ENCODE assay signal across 10 mouse cellular contexts in the genomic region with DNA sequence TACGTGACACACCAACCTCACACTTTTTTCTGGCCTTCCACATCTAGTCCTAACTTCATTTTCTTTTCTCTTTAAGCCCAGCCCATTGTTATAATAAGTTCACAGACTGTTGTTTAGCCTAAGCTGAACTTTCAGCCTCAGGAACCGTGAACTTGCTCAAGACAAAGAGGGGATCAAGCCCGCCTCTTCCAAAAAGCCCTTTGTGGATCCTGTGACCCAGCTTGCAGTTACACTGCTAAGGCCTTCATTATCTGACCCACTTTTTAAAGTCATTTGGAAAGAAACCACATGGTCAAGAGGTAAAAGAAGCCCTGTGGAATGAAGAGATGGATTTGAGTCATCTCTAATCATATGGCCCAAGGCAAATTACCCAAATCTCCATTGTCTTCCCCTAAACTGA. TPM values are rescaled to one million over a fixed set of nuclear protein-coding genes. Genes with fewer than 3 reads are reported as not detected.
DNase-seq lines count a peak whose midpoint lies in the region; ATAC-seq and TF ChIP-seq lines count a peak whose summit lies in the region.
"Had no signal": no experiment of that assay in that cellular context is flagged by ENCODE, and none has a peak within 500 bp of the region (broad histone marks: within the 10 kb centered on the region; RNA-seq: fewer than 3 reads in every experiment).

No protein-coding gene starts in this region.

- H3K4me3 ChIP-seq in heart, postnatal 0 days (ENCODE audit: low read depth, low read length) = no peak overlapping the region
- no peak overlapping the region for H3K4me3 ChIP-seq in thymus, adult 2 months (ENCODE audit: control insufficient read depth, insufficient read depth, low read length)
- no peak overlapping the region for H3K4me3 ChIP-seq in limb, embryonic 13.5 days
- H3K4me3 ChIP-seq in stomach, postnatal 0 days (ENCODE audit: low read depth, low read length) = no peak overlapping the region

- no peaks in the 10 kb centered on the region for H3K27me3 ChIP-seq in heart, postnatal 0 days (ENCODE audit: control insufficient read depth, insufficient read depth, low read length)
- no peaks in the 10 kb centered on the region for H3K27me3 ChIP-seq in thymus, adult 2 months (ENCODE audit: control insufficient read depth, insufficient read depth, low read length)
- no peaks in the 10 kb centered on the region for H3K27me3 ChIP-seq in limb, embryonic 13.5 days
- H3K27me3 ChIP-seq in stomach, postnatal 0 days (ENCODE audit: control insufficient read depth, insufficient read depth, low read length) = no peaks in the 10 kb centered on the region

- DNase-seq in heart, postnatal 0 days (ENCODE audit: low spot score) = no peak
- no peak for DNase-seq in heart, postnatal 4 days
- no peak for DNase-seq in thymus, adult 2 months
- no peak for DNase-seq in thymus, adult 18-20 months
- DNase-seq in stomach, postnatal 0 days (ENCODE audit: low spot score) = no peak
- no peak for DNase-seq in gastrocnemius, postnatal 25 days
- DNase-seq in lung, postnatal 4 days = no peak
- DNase-seq: thymus, postnatal 25 days had no signal

- peak overlapping the region; percentile 96; the same call in 1 of the 2 replicates for H3K27ac ChIP-seq in heart, postnatal 0 days (ENCODE audit: low read depth)
- H3K27ac ChIP-seq in thymus, adult 2 months (ENCODE audit: control insufficient read depth, insufficient read depth, low read length) = peak overlapping the region; percentile 80
- peak overlapping the region; percentile 98 for H3K27ac ChIP-seq in limb, embryonic 13.5 days
- peak overlapping the region; percentile 98; the same call in 1 of the 2 replicates for H3K27ac ChIP-seq in stomach, postnatal 0 days (replicated peaks)

- H3K4me1 ChIP-seq in heart, postnatal 0 days (ENCODE audit: control insufficient read depth, insufficient read depth) = peaks cover 14% of the 10 kb centered on the region; the same call in 1 of the 2 replicates
- peaks cover 24% of the 10 kb centered on the region for H3K4me1 ChIP-seq in thymus, adult 2 months (replicated peaks; ENCODE audit: control insufficient read depth, insufficient read depth, low read length)
- H3K4me1 ChIP-seq in limb, embryonic 13.5 days = peaks cover 22% of the 10 kb centered on the region
- H3K4me1 ChIP-seq in stomach, postnatal 0 days (replicated peaks; ENCODE audit: control insufficient read depth, insufficient read depth) = peaks cover 3% of the 10 kb centered on the region; the same call in 1 of the 2 replicates

- TF ChIP-seq EP300 in heart, postnatal 0 days (IDR thresholded peaks at IDR 0.05; ENCODE audit: low read depth) = no peak
- no peak for TF ChIP-seq EP300 in stomach, postnatal 0 days (optimal IDR thresholded peaks at IDR 0.05)

- H3K9ac ChIP-seq in heart, postnatal 0 days (replicated peaks; ENCODE audit: low read depth, low read length) = no peak overlapping the region
- H3K9ac ChIP-seq in limb, embryonic 13.5 days = no peak overlapping the region
- H3K9ac ChIP-seq in stomach, postnatal 0 days (ENCODE audit: low read length) = no peak overlapping the region; the same call in 1 of the 2 replicates

- TF ChIP-seq CTCF in heart, postnatal 0 days (IDR thresholded peaks at IDR 0.05; ENCODE audit: low read depth) = no peak
- TF ChIP-seq CTCF in thymus, adult 2 months (IDR thresholded peaks at IDR 0.05; ENCODE audit: borderline replicate concordance, control insufficient read depth, extremely low read depth, insufficient read depth, low read length, poor library complexity) = no peak
- TF ChIP-seq CTCF in stomach, postnatal 0 days (IDR thresholded peaks at IDR 0.05; ENCODE audit: low read depth) = no peak

- WGBS in heart, postnatal 0 days = 89% methylated on average over 3 of the region's 3 CpGs
- 79% methylated on average over 3 of the region's 3 CpGs for WGBS in thymus, adult 2 months
- WGBS in limb, embryonic 13.5 days = 91% methylated on average over 3 of the region's 3 CpGs
- WGBS in stomach, postnatal 0 days = 75% methylated on average over 3 of the region's 3 CpGs

- H3K9me3 ChIP-seq in heart, postnatal 0 days (replicated peaks; ENCODE audit: control insufficient read depth, low read length) = no peaks in the 10 kb centered on the region
- H3K9me3 ChIP-seq in limb, embryonic 13.5 days = no peaks in the 10 kb centered on the region
- no peaks in the 10 kb centered on the region for H3K9me3 ChIP-seq in stomach, postnatal 0 days (ENCODE audit: control insufficient read depth, low read length)
- H3K9me3 ChIP-seq: liver, embryonic 15.5 days had no signal

- TF ChIP-seq POLR2A in thymus, adult 2 months (IDR thresholded peaks at IDR 0.05; ENCODE audit: control insufficient read depth, extremely low read depth, insufficient read depth, low read length, poor library complexity) = no peak

- no peak overlapping the region; the same call in 1 of the 2 replicates for H3K4me2 ChIP-seq in heart, postnatal 0 days (ENCODE audit: low read depth, low read length)
- peak overlapping the region; percentile 83 for H3K4me2 ChIP-seq in limb, embryonic 13.5 days (replicated peaks)
- no peak overlapping the region for H3K4me2 ChIP-seq in stomach, postnatal 0 days (replicated peaks; ENCODE audit: low read depth)

- H3K36me3 ChIP-seq in heart, postnatal 0 days (replicated peaks; ENCODE audit: control insufficient read depth, insufficient read depth, low read length) = no peaks in the 10 kb centered on the region
- no peaks in the 10 kb centered on the region for H3K36me3 ChIP-seq in thymus, adult 2 months (ENCODE audit: control insufficient read depth, insufficient read depth, low read length)
- H3K36me3 ChIP-seq in limb, embryonic 13.5 days = peaks cover 13% of the 10 kb centered on the region
- no peaks in the 10 kb centered on the region for H3K36me3 ChIP-seq in stomach, postnatal 0 days (ENCODE audit: control insufficient read depth, insufficient read depth, low read length)
- H3K36me3 ChIP-seq: liver, embryonic 15.5 days had no signal

- ATAC-seq in heart, postnatal 0 days (ENCODE audit: insufficient read depth, low read depth) = no peak
- ATAC-seq in limb, embryonic 13.5 days (ENCODE audit: low FRiP score, low read depth) = no peak
- ATAC-seq in stomach, postnatal 0 days (ENCODE audit: low FRiP score, low TSS enrichment) = no peak

RNA-seq across cellular contexts. Expression of a gene that starts 19.0 kb away (rescaled TPM):
- 57.5 and 68.5 TPM in 2 replicates for total RNA-seq in heart, postnatal 0 days (2014; rRNA removed; ENCODE audit: low replicate concordance)
- 44.9 and 47.8 TPM in 2 replicates for polyA plus RNA-seq in heart, postnatal 0 days (2015; fragmentation: Nextera tagmentation; extraction: Ambion mirVana)
- total RNA-seq in heart, postnatal 4 days (2021) = 10 to 100 TPM; 40.6 to 44.4 TPM
- 168 and 169 TPM in 2 replicates for polyA plus RNA-seq in thymus, adult 2 months (2012; rRNA removed)
- 146 and 151 TPM in 2 replicates for polyA plus RNA-seq in limb, embryonic 13.5 days (2015; fragmentation: Nextera tagmentation; extraction: Ambion mirVana)
- polyA plus RNA-seq in stomach, postnatal 0 days (2015; fragmentation: Nextera tagmentation; extraction: Ambion mirVana) = 42.7 and 44.0 TPM in 2 replicates
- 10 to 100 TPM; 18.0 to 20.7 TPM for total RNA-seq in gastrocnemius, postnatal 25 days (2021)
